Mouse (Mus musculus) embryonic fibroblast, embryonic 13.5 days (primary cell): ENCODE data around the gene Ptgdr.

Experiments
- CTCF ChIP-seq: IDR thresholded peaks from 2 replicates; pipeline ENCODE4 v1.5.1; 2011; ENCODE audit warnings: mild to moderate bottlenecking, control low read depth, low read length, moderate library complexity, borderline replicate concordance; ENCODE audit not compliant: insufficient read depth
- POLR2A ChIP-seq: IDR thresholded peaks from 2 replicates; pipeline ENCODE4 v1.6.1; 2011; ENCODE audit warnings: low read depth, mild to moderate bottlenecking, control low read depth, low read length, moderate library complexity

- TF ChIP-seq POLR2A, result no peak
- no peak for TF ChIP-seq CTCF
Observed at GRCm38 (mm10) chr14:44827736-44828135, 31.4 kb downstream of the Ptgdr start.
